Mouse (Mus musculus): ENCODE measurements at regions not wholly inside any gene's neighbourhood (a gene's known extent, or its start where the extent isn't known, plus 50 kb on each side); places are given as distances from the start of the nearest gene placed in this dataset.

DNA sequence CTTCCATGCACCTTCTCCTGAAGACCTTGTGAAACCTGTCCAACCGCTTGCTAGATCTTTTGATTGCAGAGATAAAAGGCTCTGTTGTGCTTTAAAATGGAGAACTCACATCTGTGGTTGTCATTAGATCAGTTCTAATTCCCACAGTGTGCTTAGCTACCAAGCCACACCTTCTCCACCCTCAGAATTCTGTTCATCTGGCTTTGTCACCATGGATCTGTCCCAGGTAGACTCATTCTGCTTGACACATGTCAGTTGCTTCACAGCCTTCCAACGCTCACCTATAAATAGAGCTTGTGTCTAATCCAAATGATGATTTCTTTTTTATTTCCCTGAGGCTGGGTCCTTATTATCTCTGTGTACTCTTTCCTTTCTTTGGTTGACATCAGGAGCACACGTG lies 325.7 kb upstream of the Emcn start:
- TF ChIP-seq TAL1 (conservative IDR thresholded peaks at IDR 0.05; ENCODE audit: low read depth, low read length), result no peak
- no peak for TF ChIP-seq GATA1 (IDR thresholded peaks at IDR 0.05; ENCODE audit: borderline replicate concordance, low read length)
- no peak for TF ChIP-seq GATA2 (IDR thresholded peaks at IDR 0.05; ENCODE audit: borderline replicate concordance, low read depth, low read length)
- no peak for TF ChIP-seq POLR2AphosphoS5 (IDR thresholded peaks at IDR 0.05; ENCODE audit: insufficient replicate concordance, low read depth, low read length)
- TF ChIP-seq CTCF (IDR thresholded peaks at IDR 0.05; ENCODE audit: low read depth, low read length), result no peak
- no peaks in the 10 kb centered on the region for H3K36me3 ChIP-seq (replicated peaks)
- H3K4me1 ChIP-seq (ENCODE audit: insufficient read depth, low read depth, low read length), result no peaks in the 10 kb centered on the region
- no peaks in the 10 kb centered on the region for H3K9me3 ChIP-seq (replicated peaks)
- DNase-seq (ENCODE audit: low spot score) (no peak), ATAC-seq (ENCODE audit: extremely low read depth, insufficient number of reproducible peaks, low FRiP score, poor library complexity, severe bottlenecking) (no peak)
- no peak overlapping the region for H3K4me3 ChIP-seq (ENCODE audit: low read depth, low read length)
- H3K27me3 ChIP-seq (ENCODE audit: insufficient read depth, low read length), result no peaks in the 10 kb centered on the region

DNA sequence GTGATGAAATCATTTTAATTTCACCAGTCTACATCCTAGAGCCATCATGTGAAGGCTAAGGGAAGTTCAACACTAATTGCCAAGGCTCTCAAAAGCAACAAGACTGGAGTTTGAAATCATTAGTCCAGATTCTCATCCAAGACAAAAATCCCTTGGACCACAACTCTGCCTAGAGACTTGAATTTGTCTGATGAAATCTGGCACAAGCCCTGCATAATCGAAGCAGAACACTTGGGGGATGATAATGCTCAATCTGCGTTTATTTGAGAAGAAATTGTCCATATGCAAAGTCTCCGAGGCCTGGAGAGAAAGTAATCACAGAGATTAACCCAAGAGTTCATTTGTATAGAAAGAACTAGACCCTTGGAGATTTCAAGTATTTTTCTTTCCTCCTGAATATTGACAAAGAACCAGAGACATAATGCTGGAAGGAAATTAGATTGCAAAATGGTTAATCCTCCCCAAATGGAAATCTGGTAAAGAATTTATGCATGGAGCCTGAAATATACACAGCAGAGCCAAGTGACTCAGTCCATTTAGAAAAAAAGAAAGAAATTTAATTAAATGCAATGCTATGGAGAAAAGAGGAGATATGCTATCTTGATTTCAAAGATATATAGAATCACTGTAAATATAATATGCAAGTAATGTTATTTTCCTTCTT lies 320.8 kb upstream of the Emcn start:
- Histone ChIP-seq H3K27me3 (ENCODE audit: insufficient read depth, low read length) (no peaks in the 10 kb centered on the region), H3K4me1 (ENCODE audit: insufficient read depth, low read depth, low read length) (no peaks in the 10 kb centered on the region), H3K9me3 (replicated peaks) (no peaks in the 10 kb centered on the region), H3K4me3 (ENCODE audit: low read depth, low read length) (no peak overlapping the region), H3K36me3 (replicated peaks) (no peaks in the 10 kb centered on the region)
- TF ChIP-seq GATA1 (IDR thresholded peaks at IDR 0.05; ENCODE audit: borderline replicate concordance, low read length) (no peak), CTCF (IDR thresholded peaks at IDR 0.05; ENCODE audit: low read depth, low read length) (no peak), POLR2AphosphoS5 (IDR thresholded peaks at IDR 0.05; ENCODE audit: insufficient replicate concordance, low read depth, low read length) (no peak), GATA2 (IDR thresholded peaks at IDR 0.05; ENCODE audit: borderline replicate concordance, low read depth, low read length) (no peak), TAL1 (conservative IDR thresholded peaks at IDR 0.05; ENCODE audit: low read depth, low read length) (no peak)
- ATAC-seq (ENCODE audit: extremely low read depth, insufficient number of reproducible peaks, low FRiP score, poor library complexity, severe bottlenecking), result no peak
- DNase-seq (ENCODE audit: low spot score), result no peak

- no peaks in the 10 kb centered on the region for H3K36me3 ChIP-seq (replicated peaks)
- H3K9me3 ChIP-seq (replicated peaks), result no peaks in the 10 kb centered on the region
- no peaks in the 10 kb centered on the region for H3K27me3 ChIP-seq (ENCODE audit: insufficient read depth, low read length)
- no peaks in the 10 kb centered on the region for H3K4me1 ChIP-seq (ENCODE audit: insufficient read depth, low read depth, low read length)
- no peak for DNase-seq (ENCODE audit: low spot score)
- TF ChIP-seq GATA1 (IDR thresholded peaks at IDR 0.05; ENCODE audit: borderline replicate concordance, low read length), result no peak
- no peak for TF ChIP-seq CTCF (IDR thresholded peaks at IDR 0.05; ENCODE audit: low read depth, low read length)
- no peak for TF ChIP-seq POLR2AphosphoS5 (IDR thresholded peaks at IDR 0.05; ENCODE audit: insufficient replicate concordance, low read depth, low read length)
- TF ChIP-seq GATA2 (IDR thresholded peaks at IDR 0.05; ENCODE audit: borderline replicate concordance, low read depth, low read length), result no peak
- ATAC-seq (ENCODE audit: extremely low read depth, insufficient number of reproducible peaks, low FRiP score, poor library complexity, severe bottlenecking), result no peak
- no peak overlapping the region for H3K4me3 ChIP-seq (ENCODE audit: low read depth, low read length)
Observed at GRCm38 (mm10) chr3:137029546-137029945, 311.3 kb upstream of the Emcn start.

- no peaks in the 10 kb centered on the region for H3K4me1 ChIP-seq (ENCODE audit: insufficient read depth, low read depth, low read length)
- H3K27me3 ChIP-seq (ENCODE audit: insufficient read depth, low read length), result no peaks in the 10 kb centered on the region
- DNase-seq (ENCODE audit: low spot score) (no peak), ATAC-seq (ENCODE audit: extremely low read depth, insufficient number of reproducible peaks, low FRiP score, poor library complexity, severe bottlenecking) (no peak)
- no peaks in the 10 kb centered on the region for H3K9me3 ChIP-seq (replicated peaks)
- H3K4me3 ChIP-seq (ENCODE audit: low read depth, low read length), result no peak overlapping the region
- no peaks in the 10 kb centered on the region for H3K36me3 ChIP-seq (replicated peaks)
- no peak for TF ChIP-seq TAL1 (conservative IDR thresholded peaks at IDR 0.05; ENCODE audit: low read depth, low read length)
- TF ChIP-seq CTCF (IDR thresholded peaks at IDR 0.05; ENCODE audit: low read depth, low read length), result no peak
- TF ChIP-seq POLR2AphosphoS5 (IDR thresholded peaks at IDR 0.05; ENCODE audit: insufficient replicate concordance, low read depth, low read length), result no peak
- TF ChIP-seq GATA2 (IDR thresholded peaks at IDR 0.05; ENCODE audit: borderline replicate concordance, low read depth, low read length), result no peak
- TF ChIP-seq GATA1 (IDR thresholded peaks at IDR 0.05; ENCODE audit: borderline replicate concordance, low read length), result no peak
Observed at GRCm38 (mm10) chr3:137032802-137033201, 308.1 kb upstream of the Emcn start.

DNA sequence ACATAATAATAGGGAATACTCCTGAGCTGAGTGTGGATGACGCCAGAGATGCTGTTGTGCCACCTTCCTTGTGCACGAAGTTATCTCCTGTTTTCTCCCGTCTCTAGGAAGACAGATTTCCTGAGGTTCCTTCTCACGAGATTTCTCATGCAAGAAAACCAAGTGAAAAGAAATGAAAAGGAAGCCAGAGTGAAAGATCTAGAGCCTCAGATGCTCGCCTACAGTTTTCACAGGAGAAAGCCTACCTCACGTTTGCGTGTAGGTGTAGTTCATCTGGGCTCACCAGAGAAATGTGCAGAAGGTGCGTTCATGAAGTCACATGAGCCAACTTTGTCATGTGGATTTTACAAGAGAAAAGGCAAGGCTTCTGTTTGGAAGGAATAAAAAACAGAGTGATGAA lies 301.2 kb upstream of the Emcn start:
- TF ChIP-seq GATA1 (IDR thresholded peaks at IDR 0.05; ENCODE audit: borderline replicate concordance, low read length) (no peak), TAL1 (conservative IDR thresholded peaks at IDR 0.05; ENCODE audit: low read depth, low read length) (no peak), CTCF (IDR thresholded peaks at IDR 0.05; ENCODE audit: low read depth, low read length) (no peak), GATA2 (IDR thresholded peaks at IDR 0.05; ENCODE audit: borderline replicate concordance, low read depth, low read length) (no peak), POLR2AphosphoS5 (IDR thresholded peaks at IDR 0.05; ENCODE audit: insufficient replicate concordance, low read depth, low read length) (no peak)
- H3K27me3 ChIP-seq (ENCODE audit: insufficient read depth, low read length), result no peaks in the 10 kb centered on the region
- no peaks in the 10 kb centered on the region for H3K9me3 ChIP-seq (replicated peaks)
- ATAC-seq (ENCODE audit: extremely low read depth, insufficient number of reproducible peaks, low FRiP score, poor library complexity, severe bottlenecking), result no peak
- DNase-seq (ENCODE audit: low spot score), result no peak
- H3K4me1 ChIP-seq (ENCODE audit: insufficient read depth, low read depth, low read length), result no peaks in the 10 kb centered on the region
- H3K4me3 ChIP-seq (ENCODE audit: low read depth, low read length), result no peak overlapping the region
- H3K36me3 ChIP-seq (replicated peaks), result no peaks in the 10 kb centered on the region

GRCm38 (mm10) chr3:137056544-137057224 lies 284.2 kb upstream of the Emcn start:
- H3K27me3 ChIP-seq (ENCODE audit: insufficient read depth, low read length), result peaks cover 3% of the 10 kb centered on the region; the same call in 1 of the 2 replicates
- H3K9me3 ChIP-seq (replicated peaks), result no peaks in the 10 kb centered on the region
- H3K4me3 ChIP-seq (ENCODE audit: low read depth, low read length), result no peak overlapping the region
- DNase-seq (ENCODE audit: low spot score), result no peak
- TF ChIP-seq GATA1 (IDR thresholded peaks at IDR 0.05; ENCODE audit: borderline replicate concordance, low read length) (no peak), CTCF (IDR thresholded peaks at IDR 0.05; ENCODE audit: low read depth, low read length) (no peak), TAL1 (conservative IDR thresholded peaks at IDR 0.05; ENCODE audit: low read depth, low read length) (no peak)
- H3K36me3 ChIP-seq (replicated peaks), result no peaks in the 10 kb centered on the region
- no peak for ATAC-seq (ENCODE audit: extremely low read depth, insufficient number of reproducible peaks, low FRiP score, poor library complexity, severe bottlenecking)
- no peaks in the 10 kb centered on the region for H3K4me1 ChIP-seq (ENCODE audit: insufficient read depth, low read depth, low read length)

All from G1E (cell line).